Mouse (Mus musculus): ENCODE data around the gene Slc43a3. TPM values are rescaled to one million over a fixed set of nuclear protein-coding genes. Genes with fewer than 3 reads are reported as not detected.

Gene Slc43a3
- polyA plus RNA-seq, 1 experiment: 4.5 TPM

GRCm38 (mm10) chr2:84937491-84938150, 1.2 kb downstream of the Slc43a3 start:
- Histone ChIP-seq H3K79me2 (ENCODE audit: control insufficient read depth, insufficient read depth) (no peaks in the 10 kb centered on the region), H3ac (ENCODE audit: control insufficient read depth, insufficient read length) (no peak overlapping the region), H3K4me3 (peak overlapping the region; percentile 16), H3K27me3 (ENCODE audit: control insufficient read depth, insufficient read depth, insufficient read length) (no peaks in the 10 kb centered on the region), H3K4me2 (ENCODE audit: low read depth) (peak overlapping the region; percentile 56), H3K36me3 (ENCODE audit: control insufficient read depth, insufficient read depth) (no peaks in the 10 kb centered on the region)
- TF ChIP-seq CEBPB (IDR thresholded peaks at IDR 0.05; ENCODE audit: insufficient read depth, poor library complexity, severe bottlenecking) (no peak), MAX (IDR thresholded peaks at IDR 0.05; ENCODE audit: low read depth) (no peak), POLR2A (IDR thresholded peaks at IDR 0.05; ENCODE audit: insufficient read length, low read depth) (no peak), REST (IDR thresholded peaks at IDR 0.05; ENCODE audit: insufficient read depth, insufficient read length) (no peak), SRF (IDR thresholded peaks at IDR 0.05; ENCODE audit: control insufficient read depth, insufficient read length, low read depth) (no peak), POLR2AphosphoS2 (IDR thresholded peaks at IDR 0.05; ENCODE audit: insufficient read length, low read depth) (no peak), TCF12 (IDR thresholded peaks at IDR 0.05; ENCODE audit: insufficient read depth, poor library complexity, severe bottlenecking) (no peak), USF1 (IDR thresholded peaks at IDR 0.05; ENCODE audit: low read depth) (no peak), E2F4 (IDR thresholded peaks at IDR 0.05; ENCODE audit: insufficient read depth) (no peak), MYOG (IDR thresholded peaks at IDR 0.05; ENCODE audit: control insufficient read depth in 1 of 3, insufficient read depth in 1 of 3, insufficient read length in 2 of 3, low read depth in 2 of 3) (no peak), TCF3 (IDR thresholded peaks at IDR 0.05; ENCODE audit: insufficient read length, low read depth) (no peak), MYOD1 (IDR thresholded peaks at IDR 0.05; ENCODE audit: control insufficient read depth in 1 of 3, insufficient read length in 2 of 3, low read depth in 2 of 3) (no peak)

GRCm38 (mm10) chr2:84938249-84938946, 2.0 kb downstream of the Slc43a3 start:
- H3K4me2 ChIP-seq (ENCODE audit: low read depth): peak overlapping the region; percentile 56
- H3K36me3 ChIP-seq (ENCODE audit: control insufficient read depth, insufficient read depth): no peaks in the 10 kb centered on the region
- no peaks in the 10 kb centered on the region for H3K79me2 ChIP-seq (ENCODE audit: control insufficient read depth, insufficient read depth)
- TF ChIP-seq USF1 (IDR thresholded peaks at IDR 0.05; ENCODE audit: low read depth) (no peak), MYOG (IDR thresholded peaks at IDR 0.05; ENCODE audit: control insufficient read depth in 1 of 3, insufficient read depth in 1 of 3, insufficient read length in 2 of 3, low read depth in 2 of 3) (no peak)
- H3K4me3 ChIP-seq: no peak overlapping the region
- H3ac ChIP-seq (ENCODE audit: control insufficient read depth, insufficient read length): no peak overlapping the region
- H3K27me3 ChIP-seq (ENCODE audit: control insufficient read depth, insufficient read depth, insufficient read length): no peaks in the 10 kb centered on the region

- no peak overlapping the region for H3K4me2 ChIP-seq (ENCODE audit: low read depth)
- no peak overlapping the region for H3ac ChIP-seq (ENCODE audit: control insufficient read depth, insufficient read length)
- TF ChIP-seq POLR2A (IDR thresholded peaks at IDR 0.05; ENCODE audit: insufficient read length, low read depth): no peak
- TF ChIP-seq TCF3 (IDR thresholded peaks at IDR 0.05; ENCODE audit: insufficient read length, low read depth): no peak
- TF ChIP-seq E2F4 (IDR thresholded peaks at IDR 0.05; ENCODE audit: insufficient read depth): no peak
- TF ChIP-seq REST (IDR thresholded peaks at IDR 0.05; ENCODE audit: insufficient read depth, insufficient read length): no peak
- no peak for TF ChIP-seq MYOD1 (IDR thresholded peaks at IDR 0.05; ENCODE audit: control insufficient read depth in 1 of 3, insufficient read length in 2 of 3, low read depth in 2 of 3)
- TF ChIP-seq MYOG (IDR thresholded peaks at IDR 0.05; ENCODE audit: control insufficient read depth in 1 of 3, insufficient read depth in 1 of 3, insufficient read length in 2 of 3, low read depth in 2 of 3): no peak
- no peak for TF ChIP-seq MAX (IDR thresholded peaks at IDR 0.05; ENCODE audit: low read depth)
- TF ChIP-seq TCF12 (IDR thresholded peaks at IDR 0.05; ENCODE audit: insufficient read depth, poor library complexity, severe bottlenecking): no peak
- TF ChIP-seq SRF (IDR thresholded peaks at IDR 0.05; ENCODE audit: control insufficient read depth, insufficient read length, low read depth): no peak
- no peak for TF ChIP-seq POLR2AphosphoS2 (IDR thresholded peaks at IDR 0.05; ENCODE audit: insufficient read length, low read depth)
- TF ChIP-seq USF1 (IDR thresholded peaks at IDR 0.05; ENCODE audit: low read depth): no peak
- no peaks in the 10 kb centered on the region for H3K79me2 ChIP-seq (ENCODE audit: control insufficient read depth, insufficient read depth)
- H3K4me3 ChIP-seq: no peak overlapping the region
- no peaks in the 10 kb centered on the region for H3K27me3 ChIP-seq (ENCODE audit: control insufficient read depth, insufficient read depth, insufficient read length)
- no peaks in the 10 kb centered on the region for H3K36me3 ChIP-seq (ENCODE audit: control insufficient read depth, insufficient read depth)
Measured at GRCm38 (mm10) chr2:84939306-84939705, 2.9 kb downstream of the Slc43a3 start.

- Histone ChIP-seq H3K79me2 (ENCODE audit: control insufficient read depth, insufficient read depth) (no peaks in the 10 kb centered on the region), H3K4me2 (ENCODE audit: low read depth) (no peak overlapping the region), H3ac (ENCODE audit: control insufficient read depth, insufficient read length) (no peak overlapping the region), H3K27me3 (ENCODE audit: control insufficient read depth, insufficient read depth, insufficient read length) (no peaks in the 10 kb centered on the region), H3K36me3 (ENCODE audit: control insufficient read depth, insufficient read depth) (no peaks in the 10 kb centered on the region), H3K4me3 (no peak overlapping the region)
- TF ChIP-seq USF1 (IDR thresholded peaks at IDR 0.05; ENCODE audit: low read depth) (no peak), E2F4 (IDR thresholded peaks at IDR 0.05; ENCODE audit: insufficient read depth) (no peak), POLR2A (IDR thresholded peaks at IDR 0.05; ENCODE audit: insufficient read length, low read depth) (no peak), MYOD1 (IDR thresholded peaks at IDR 0.05; ENCODE audit: control insufficient read depth in 1 of 3, insufficient read length in 2 of 3, low read depth in 2 of 3) (no peak), MAX (IDR thresholded peaks at IDR 0.05; ENCODE audit: low read depth) (no peak), REST (IDR thresholded peaks at IDR 0.05; ENCODE audit: insufficient read depth, insufficient read length) (no peak), TCF3 (IDR thresholded peaks at IDR 0.05; ENCODE audit: insufficient read length, low read depth) (no peak), MYOG (IDR thresholded peaks at IDR 0.05; ENCODE audit: control insufficient read depth in 1 of 3, insufficient read depth in 1 of 3, insufficient read length in 2 of 3, low read depth in 2 of 3) (no peak), POLR2AphosphoS2 (IDR thresholded peaks at IDR 0.05; ENCODE audit: insufficient read length, low read depth) (no peak), TCF12 (IDR thresholded peaks at IDR 0.05; ENCODE audit: insufficient read depth, poor library complexity, severe bottlenecking) (no peak), SRF (IDR thresholded peaks at IDR 0.05; ENCODE audit: control insufficient read depth, insufficient read length, low read depth) (no peak), CEBPB (IDR thresholded peaks at IDR 0.05; ENCODE audit: insufficient read depth, poor library complexity, severe bottlenecking) (no peak)
Measured at GRCm38 (mm10) chr2:84939711-84940110, 3.3 kb downstream of the Slc43a3 start.
